In the genomic region with DNA sequence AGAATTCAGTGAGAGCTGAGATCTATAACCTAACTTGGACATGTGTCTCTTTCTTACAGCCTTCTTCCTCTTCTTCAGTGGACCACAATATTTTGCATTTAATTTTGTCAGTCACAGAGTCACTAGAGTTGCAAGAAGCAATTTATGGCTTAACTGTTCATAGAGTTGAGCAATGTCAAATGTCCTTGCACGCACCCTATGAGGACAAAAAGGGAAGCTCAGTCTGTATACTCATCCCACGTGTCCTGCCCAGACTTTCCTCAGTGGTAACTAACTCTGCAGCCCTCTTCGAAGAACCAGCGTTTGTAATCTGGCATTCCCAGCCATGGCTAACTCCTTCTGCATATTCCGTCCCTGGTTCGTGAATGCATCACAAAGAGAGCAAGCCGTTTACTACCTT, we compare ENCODE assay signal across 18 mouse cellular contexts. TPM values are rescaled to one million over a fixed set of nuclear protein-coding genes. Genes with fewer than 3 reads are reported as not detected.
DNase-seq lines count a peak whose midpoint lies in the region; TF ChIP-seq lines count a peak whose summit lies in the region.
"Had no signal": no experiment of that assay in that cellular context is flagged by ENCODE, and none has a peak within 500 bp of the region (broad histone marks: within the 10 kb centered on the region; RNA-seq: fewer than 3 reads in every experiment).

No protein-coding gene starts in this region.

- peaks cover 55% of the 10 kb centered on the region for H3K4me1 ChIP-seq in bone marrow macrophage, adult 2 months (ENCODE audit: control insufficient read depth, insufficient read depth, low read length)
- H3K4me1 ChIP-seq: neural tube, embryonic 15.5 days had no signal

- no peak for TF ChIP-seq POLR2A in bone marrow macrophage, adult 2 months (IDR thresholded peaks at IDR 0.05; ENCODE audit: borderline replicate concordance, low read depth, low read length)

- peak overlapping the region; percentile 94 for H3K27ac ChIP-seq in bone marrow macrophage, adult 2 months (ENCODE audit: insufficient read depth, low read depth, low read length)
- H3K27ac ChIP-seq: hindbrain, postnatal 0 days; limb, embryonic 13.5 days; neural tube, embryonic 15.5 days; stomach, postnatal 0 days had no signal

- no peak overlapping the region for H3K4me3 ChIP-seq in bone marrow macrophage, adult 2 months (ENCODE audit: insufficient read depth, low read length)
- H3K4me3 ChIP-seq: erythroblast, embryonic 14.5 days; limb, embryonic 13.5 days; neural tube, embryonic 15.5 days had no signal

- no peak for TF ChIP-seq CTCF in bone marrow macrophage, adult 2 months (IDR thresholded peaks at IDR 0.05; ENCODE audit: low read depth, low read length)

- intact Hi-C loops in heart, postnatal 25 days (cut with DNase I) = no loop called here
- intact Hi-C loops in left cerebral cortex, postnatal 36 days (cut with DNase I) = no loop called here

- DNase-seq in heart, adult 11 months = peak; percentile 89
- no peak for DNase-seq in heart, postnatal 25 days (ENCODE audit: low spot score)
- DNase-seq in 416B (ENCODE audit: low read depth) = peak; percentile 77
- peak; percentile 59 for DNase-seq in lung, postnatal 36 days
- DNase-seq in left cerebral cortex, postnatal 36 days (ENCODE audit: low spot score in 2 of 2) = no peak
- no peak for DNase-seq in urinary bladder, postnatal 4 days (ENCODE audit: low spot score in 2 of 2)
- no peak for DNase-seq in kidney, adult 18-20 months
- DNase-seq: cerebellum, adult 9-11 months; heart, postnatal 10 days; kidney, adult 8-10 months had no signal

RNA-seq across cellular contexts. Expression of gene Mmp27, which starts 3.8 kb away (rescaled TPM):
- not detected for total RNA-seq in heart, postnatal 25 days (2021)
- 18.2 and 19.3 TPM in 2 replicates for polyA plus RNA-seq in bone marrow macrophage, adult 2 months (2012; ENCODE audit: insufficient read depth, insufficient read length, missing spikeins)
- not detected for total RNA-seq in left cerebral cortex, postnatal 36 days (2021)
- total RNA-seq: gastrocnemius, postnatal 4 days; heart, postnatal 10 days; hindbrain, postnatal 0 days had no signal
- polyA plus RNA-seq: erythroblast, embryonic 14.5 days; G1E; hindbrain, postnatal 0 days; limb, embryonic 13.5 days; neural tube, embryonic 15.5 days; stomach, postnatal 0 days had no signal

RNA-seq across cellular contexts. Expression of gene Mmp8, which starts 9.1 kb away (rescaled TPM):
- total RNA-seq in heart, postnatal 25 days (2021) = not detected
- 26.7 and 30.4 TPM in 2 replicates for polyA plus RNA-seq in bone marrow macrophage, adult 2 months (2012; ENCODE audit: insufficient read depth, insufficient read length, missing spikeins)
- not detected for total RNA-seq in left cerebral cortex, postnatal 36 days (2021)
- total RNA-seq: hindbrain, postnatal 0 days had no signal
- polyA plus RNA-seq: erythroblast, embryonic 14.5 days had no signal

Comparison
In these comparisons a context has a peak if more than half of its experiments do, and no peak if none do; other contexts are left out.
1. DNase-seq: peak in heart, adult 11 months (single experiment), 416B (single experiment) and lung, postnatal 36 days (single experiment); none in heart, postnatal 25 days (single experiment), left cerebral cortex, postnatal 36 days (0 of 2), urinary bladder, postnatal 4 days (0 of 2) and kidney, adult 18-20 months (single experiment).